Mouse (Mus musculus) neural tube, embryonic 11.5 days (tissue): ENCODE data around the gene Ccdc6. TPM values are rescaled to one million over a fixed set of nuclear protein-coding genes. Genes with fewer than 3 reads are reported as not detected.

ENCODE experiments used
- ATAC-seq: fragments of 200-750 bp; cut with Nextera tagmentation; 2 replicates; pipeline ENCODE4 v1.8.0; 2017; ENCODE audit warnings: moderate number of reproducible peaks, mild to moderate bottlenecking, moderate TSS enrichment, moderate library complexity; ENCODE audit not compliant: insufficient read depth, low FRiP score, low TSS enrichment
- DNase-seq: peaks from one replicate; pipeline ENCODE4 v3.0.0-alpha.2; 2015; ENCODE audit warnings: low spot score
- H3K27ac ChIP-seq: fragments of 300-500 bp; sonication (generic); 2 replicates; pipeline ENCODE4 v1.5.1; 2014; ENCODE audit warnings: low read depth, mild to moderate bottlenecking, low read length
- H3K27me3 ChIP-seq: fragments of 300-500 bp; sonication (generic); 2 replicates; pipeline ENCODE4 v1.6.1; 2014; ENCODE audit warnings: mild to moderate bottlenecking, low read length, mixed read lengths; ENCODE audit not compliant: control insufficient read depth, insufficient read depth
- H3K36me3 ChIP-seq: fragments of 300-500 bp; sonication (generic); 2 replicates; pipeline ENCODE4 v1.6.1; 2014; ENCODE audit warnings: mild to moderate bottlenecking, low read length, moderate library complexity, mixed read lengths; ENCODE audit not compliant: control insufficient read depth, insufficient read depth
- H3K4me1 ChIP-seq: fragments of 300-500 bp; sonication (generic); 2 replicates; pipeline ENCODE4 v1.6.1; 2014; ENCODE audit warnings: low read length, mixed read lengths; ENCODE audit not compliant: control insufficient read depth, insufficient read depth
- H3K4me2 ChIP-seq: fragments of 300-500 bp; sonication (generic); 2 replicates; pipeline ENCODE4 v1.6.1; 2014; ENCODE audit warnings: low read depth, mild to moderate bottlenecking, moderate library complexity
- H3K4me3 ChIP-seq: fragments of 300-500 bp; sonication (generic); 2 replicates; pipeline ENCODE4 v1.5.1; 2014; ENCODE audit warnings: low read depth, low read length
- H3K9ac ChIP-seq: fragments of 300-500 bp; sonication (generic); 2 replicates; pipeline ENCODE4 v1.6.1; 2014; ENCODE audit warnings: mild to moderate bottlenecking, low read length
- H3K9me3 ChIP-seq: fragments of 300-500 bp; sonication (generic); 2 replicates; pipeline ENCODE4 v1.6.1; 2016; ENCODE audit warnings: low read length; ENCODE audit not compliant: control insufficient read depth
- whole genome bisulfite sequencing: fragments of 180-500 bp; shearing (Covaris S2); extraction: QIAGEN DNeasy Blood & Tissue Kit; methylation state at CpG from one replicate; pipeline ENCODE4 v1.1.7; 2014; 5-methylcytosine and 5-hydroxymethylcytosine counted together
- polyA plus RNA-seq: library from polyadenylated mRNA; unstranded; fragments of >200 nt; fragmentation: Nextera tagmentation; extraction: Ambion mirVana; gene quantifications from 2 replicates; pipeline ENCODE4 v1.2.1, GENCODE M21; 2014

Ccdc6 gene
- polyA plus RNA-seq, 1 experiment from 2014 or later = 21.6 TPM

DNA sequence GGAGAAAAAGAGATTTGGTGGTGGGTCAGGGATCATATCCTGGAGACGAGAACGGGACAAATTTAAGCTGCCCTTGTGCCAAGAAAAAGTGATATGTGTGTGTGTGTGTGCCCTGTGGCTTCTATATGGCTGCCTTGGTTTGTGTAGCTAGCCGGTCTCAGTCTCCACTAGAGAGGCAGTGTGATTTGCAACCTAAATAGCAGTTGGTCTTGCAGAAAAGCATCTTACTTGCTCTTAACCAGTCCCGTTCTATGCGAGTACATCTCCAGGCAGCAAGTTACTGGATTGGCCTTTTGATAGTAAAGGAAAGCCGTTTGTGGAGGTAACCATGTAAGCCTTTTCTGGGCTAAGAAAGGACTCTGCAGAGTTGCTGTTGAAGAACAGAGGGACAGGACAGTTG, 1.7 kb downstream of the Ccdc6 start:
- Histone ChIP-seq H3K4me1 (peaks cover 18% of the 10 kb centered on the region), H3K27me3 (no peaks in the 10 kb centered on the region), H3K36me3 (no peaks in the 10 kb centered on the region), H3K27ac (no peak overlapping the region), H3K4me2 (peak overlapping the region; percentile 89), H3K9me3 (no peaks in the 10 kb centered on the region), H3K9ac (peak overlapping the region; percentile 94), H3K4me3 (peak overlapping the region; percentile 95)
- peak; percentile 19 for DNase-seq
- no peak for ATAC-seq
- 15% methylated on average over 6 of the region's 6 CpGs for WGBS

DNA sequence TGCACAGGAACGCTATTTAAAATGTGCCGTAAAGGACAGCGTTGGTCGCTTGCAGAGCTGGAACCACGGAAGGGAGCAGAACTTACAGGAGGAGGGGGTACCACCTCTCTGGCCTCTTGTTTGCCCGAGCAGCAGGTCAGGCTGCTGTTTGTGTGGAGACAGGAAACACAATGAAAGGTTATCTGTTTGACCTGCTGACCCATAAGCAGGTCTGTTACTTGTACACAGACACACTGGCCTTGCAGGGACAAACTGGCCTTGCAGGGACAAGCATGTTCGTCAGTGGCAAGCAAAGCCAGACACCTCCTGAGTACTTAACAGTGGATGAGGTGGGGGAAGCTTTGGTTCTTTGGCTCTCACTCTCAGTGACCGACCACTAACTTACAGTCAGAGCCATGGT, 2.1 kb downstream of the Ccdc6 start:
- ATAC-seq (no peak), DNase-seq (no peak)
- Histone ChIP-seq H3K9me3 (no peaks in the 10 kb centered on the region), H3K9ac (peak overlapping the region; percentile 94), H3K27ac (no peak overlapping the region), H3K4me1 (peaks cover 18% of the 10 kb centered on the region), H3K27me3 (no peaks in the 10 kb centered on the region), H3K36me3 (no peaks in the 10 kb centered on the region), H3K4me3 (peak overlapping the region; percentile 95), H3K4me2 (peak overlapping the region; percentile 89)
- 31% methylated on average over 8 of the region's 8 CpGs for WGBS

DNA sequence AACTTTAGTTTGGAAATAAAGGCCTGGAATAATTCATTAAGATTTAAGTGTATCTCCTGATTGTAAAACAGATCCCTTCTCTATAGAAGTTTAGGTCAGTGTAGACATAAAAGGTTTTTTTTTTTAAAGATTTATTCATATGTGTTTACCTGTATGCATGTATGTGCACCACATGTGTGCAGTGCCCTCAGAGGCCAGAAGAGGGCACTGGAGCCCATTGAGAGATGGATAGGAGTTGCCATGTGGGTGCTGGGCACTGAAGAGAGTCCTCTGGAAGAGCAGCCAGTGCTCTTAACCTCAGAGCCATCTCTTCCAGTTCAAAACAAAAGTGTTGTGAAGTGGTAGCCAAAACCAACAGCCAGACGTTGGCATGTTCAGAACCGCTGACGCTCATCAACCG, 5.2 kb downstream of the Ccdc6 start:
- Histone ChIP-seq H3K9ac (no peak overlapping the region), H3K27ac (no peak overlapping the region)
- no peak for ATAC-seq

DNA sequence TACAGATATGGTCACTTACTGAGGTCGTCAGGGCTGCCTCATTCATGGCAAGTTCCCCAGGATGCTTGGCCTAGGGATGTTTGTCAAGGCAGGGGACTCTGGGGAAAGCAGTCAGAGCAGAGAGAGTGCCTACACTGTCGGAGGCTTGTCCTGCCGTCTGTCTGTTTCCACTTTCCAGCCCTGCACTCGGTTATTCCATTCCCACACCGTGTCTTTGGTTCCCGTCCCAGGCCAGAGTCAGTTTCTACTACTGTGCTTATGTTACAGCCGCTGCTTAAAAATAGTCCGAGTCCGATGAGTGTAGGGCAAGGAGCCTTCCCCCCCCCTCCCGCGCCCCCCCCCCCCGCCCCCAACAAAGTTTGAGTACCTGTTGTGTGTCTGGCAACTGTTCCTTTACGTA, 11.1 kb downstream of the Ccdc6 start:
- Histone ChIP-seq H3K36me3 (no peaks in the 10 kb centered on the region), H3K4me2 (no peak overlapping the region), H3K4me1 (no peaks in the 10 kb centered on the region), H3K27me3 (no peaks in the 10 kb centered on the region), H3K4me3 (no peak overlapping the region), H3K27ac (no peak overlapping the region), H3K9me3 (no peaks in the 10 kb centered on the region), H3K9ac (no peak overlapping the region)
- WGBS = 75% methylated on average over 10 of the region's 13 CpGs
- no peak for ATAC-seq
- no peak for DNase-seq

More for the DNA sequence above, 5.2 kb downstream of the Ccdc6 start:
- no peak overlapping the region for H3K4me3 ChIP-seq
- no peaks in the 10 kb centered on the region for H3K27me3 ChIP-seq
- H3K4me2 ChIP-seq = no peak overlapping the region
- H3K4me1 ChIP-seq = peaks cover 11% of the 10 kb centered on the region
- H3K9me3 ChIP-seq = no peaks in the 10 kb centered on the region
- DNase-seq = no peak
- no peaks in the 10 kb centered on the region for H3K36me3 ChIP-seq
- 96% methylated on average over 4 of the region's 4 CpGs for WGBS

DNA sequence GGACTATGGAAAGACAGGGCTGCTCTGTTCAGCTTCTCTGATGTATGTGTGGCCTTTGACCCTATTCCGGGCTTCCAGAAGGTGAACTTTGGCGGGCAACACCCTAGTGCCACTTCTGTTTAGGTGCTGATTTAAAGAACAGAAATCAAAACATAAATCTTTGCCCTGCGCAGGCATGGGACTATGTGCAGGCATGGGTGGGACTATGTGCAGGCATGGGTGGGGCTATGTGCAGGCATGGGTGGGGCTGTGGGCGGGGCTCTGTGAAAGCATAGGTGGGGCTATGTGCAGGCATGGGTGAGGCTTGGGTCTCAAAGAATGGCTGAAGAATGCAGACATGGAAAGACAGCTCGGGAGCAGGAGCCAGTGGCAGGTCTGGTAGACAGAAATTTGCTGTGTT, 13.1 kb downstream of the Ccdc6 start:
- ATAC-seq = no peak
- no peaks in the 10 kb centered on the region for H3K36me3 ChIP-seq
- WGBS = 68% methylated on average over 5 of the region's 5 CpGs

DNA sequence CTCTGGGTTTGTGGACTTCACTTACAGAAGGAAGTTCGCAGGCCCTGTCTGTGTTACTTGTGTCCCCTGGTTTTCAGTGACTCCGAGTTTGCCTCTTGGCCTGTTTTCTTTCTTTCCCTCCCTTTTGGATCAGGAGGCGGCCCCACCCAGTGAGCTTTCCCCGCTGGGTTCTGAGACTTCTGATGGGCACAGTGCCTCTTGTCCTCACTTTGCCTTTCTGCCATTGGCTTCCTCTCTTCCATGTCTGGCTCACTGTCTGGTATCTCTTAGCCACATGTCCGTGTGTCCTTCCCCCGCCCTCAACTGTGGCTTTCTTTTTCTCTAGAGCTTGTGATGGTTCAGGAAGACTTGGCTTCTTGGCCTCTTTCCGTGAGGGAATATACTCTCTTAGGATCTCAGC, 13.9 kb downstream of the Ccdc6 start:
- Histone ChIP-seq H3K9ac (no peak overlapping the region), H3K4me3 (no peak overlapping the region), H3K9me3 (no peaks in the 10 kb centered on the region), H3K27me3 (no peaks in the 10 kb centered on the region), H3K36me3 (no peaks in the 10 kb centered on the region), H3K27ac (no peak overlapping the region), H3K4me1 (no peaks in the 10 kb centered on the region), H3K4me2 (no peak overlapping the region)
- no peak for ATAC-seq
- no peak for DNase-seq
- WGBS = 96% methylated on average over 7 of the region's 7 CpGs

More for the DNA sequence above, 13.1 kb downstream of the Ccdc6 start:
- H3K4me3 ChIP-seq = no peak overlapping the region
- H3K9me3 ChIP-seq = no peaks in the 10 kb centered on the region
- H3K27ac ChIP-seq = no peak overlapping the region
- H3K27me3 ChIP-seq = no peaks in the 10 kb centered on the region
- no peaks in the 10 kb centered on the region for H3K4me1 ChIP-seq
- no peak overlapping the region for H3K4me2 ChIP-seq
- no peak overlapping the region for H3K9ac ChIP-seq
- DNase-seq = no peak

DNA sequence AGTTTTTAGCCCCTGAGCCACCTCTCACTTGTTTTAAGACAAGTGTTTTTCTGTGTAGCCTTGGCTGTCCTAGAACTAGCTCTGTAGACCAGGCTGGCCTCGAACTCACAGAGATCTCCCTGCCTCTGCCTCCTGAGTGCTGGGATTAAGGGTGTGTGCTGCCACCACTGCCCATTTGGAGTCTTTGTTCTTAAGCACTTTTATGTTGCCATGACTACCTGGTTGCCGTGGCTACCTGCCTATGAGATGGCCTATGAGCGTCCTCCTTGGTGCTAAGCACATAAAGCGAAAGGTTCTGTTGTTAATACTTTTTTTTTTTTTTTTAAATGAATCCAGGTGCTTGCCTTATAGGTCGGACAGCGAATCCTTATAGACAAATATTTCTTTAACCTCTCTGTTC, 14.7 kb downstream of the Ccdc6 start:
- H3K36me3 ChIP-seq = no peaks in the 10 kb centered on the region
- no peak overlapping the region for H3K27ac ChIP-seq
- H3K9ac ChIP-seq = no peak overlapping the region
- H3K4me2 ChIP-seq = no peak overlapping the region
- no peaks in the 10 kb centered on the region for H3K9me3 ChIP-seq
- H3K4me1 ChIP-seq = no peaks in the 10 kb centered on the region
- DNase-seq = no peak
- no peak overlapping the region for H3K4me3 ChIP-seq
- no peaks in the 10 kb centered on the region for H3K27me3 ChIP-seq
- 94% methylated on average over 6 of the region's 6 CpGs for WGBS
- ATAC-seq = no peak

DNA sequence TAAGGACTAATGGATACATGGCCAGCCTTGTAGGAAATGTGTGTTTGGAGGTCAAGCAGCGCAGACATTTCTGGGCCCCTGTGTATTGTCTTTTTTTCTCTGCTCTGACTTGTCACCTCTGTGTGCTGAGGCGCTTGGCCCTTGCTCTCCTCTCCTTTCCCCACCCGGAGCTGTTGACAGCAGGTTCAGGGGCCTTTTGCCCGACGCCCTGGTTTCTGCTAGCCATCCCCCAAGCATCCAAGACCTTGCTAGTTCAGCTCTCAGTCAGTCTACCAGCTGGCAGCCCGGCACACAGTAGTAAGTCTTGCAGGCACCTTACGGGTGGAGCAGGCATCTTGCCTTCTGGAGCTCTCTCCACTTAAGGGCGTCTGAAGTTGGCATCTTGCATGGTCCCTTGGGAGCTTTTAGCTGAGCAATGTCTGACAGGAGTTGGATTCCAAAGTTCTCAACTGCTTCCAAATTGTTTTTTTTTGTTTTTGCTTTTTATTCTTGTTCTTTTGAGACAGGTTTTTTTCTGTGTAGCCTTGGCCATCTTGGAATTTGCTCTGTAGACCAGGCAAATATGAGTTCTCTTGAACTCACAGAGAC, 17.2 kb downstream of the Ccdc6 start:
- Histone ChIP-seq H3K4me2 (no peak overlapping the region), H3K4me3 (no peak overlapping the region), H3K9ac (no peak overlapping the region), H3K36me3 (no peaks in the 10 kb centered on the region), H3K9me3 (no peaks in the 10 kb centered on the region), H3K27ac (no peak overlapping the region), H3K27me3 (no peaks in the 10 kb centered on the region), H3K4me1 (peaks cover 1% of the 10 kb centered on the region; the same call in 1 of the 2 replicates)
- ATAC-seq (no peak), DNase-seq (no peak)
- 93% methylated on average over 8 of the region's 8 CpGs for WGBS

DNA sequence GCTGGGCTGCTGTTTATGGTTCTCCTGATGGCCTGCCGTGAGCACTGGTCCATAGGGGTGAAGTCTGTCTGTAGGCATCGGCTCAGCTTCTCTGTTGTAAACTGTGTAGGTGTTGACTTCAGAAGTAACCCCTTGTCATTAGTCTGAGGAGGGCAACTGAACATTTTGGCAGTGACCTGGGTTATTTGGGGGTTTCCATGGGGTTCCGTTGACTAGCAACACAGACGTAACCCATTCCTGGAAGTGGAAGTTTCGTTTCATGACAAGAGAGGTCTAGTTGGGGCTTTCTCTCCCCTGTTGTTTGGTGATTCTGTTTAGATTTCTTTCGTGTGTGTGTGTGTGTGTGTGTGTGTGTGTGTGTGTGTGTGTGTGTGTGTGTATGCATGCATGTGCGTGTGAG, 19.5 kb downstream of the Ccdc6 start:
- WGBS = 90% methylated on average over 7 of the region's 7 CpGs
- Histone ChIP-seq H3K27ac (no peak overlapping the region), H3K4me3 (no peak overlapping the region), H3K9ac (no peak overlapping the region), H3K27me3 (no peaks in the 10 kb centered on the region), H3K9me3 (no peaks in the 10 kb centered on the region), H3K36me3 (no peaks in the 10 kb centered on the region), H3K4me2 (no peak overlapping the region), H3K4me1 (peaks cover 17% of the 10 kb centered on the region; the same call in 1 of the 2 replicates)
- ATAC-seq (no peak), DNase-seq (no peak)
